Mouse (Mus musculus) layer of hippocampus, adult 18-20 months (tissue): Measurements from ENCODE around the gene Prss12. TPM values are rescaled to one million over a fixed set of nuclear protein-coding genes. Genes with fewer than 3 reads are reported as not detected.

Experiments
- DNase-seq, 2 experiments: peaks; one replicate each; pipeline ENCODE4 v3.0.0; 2022; ENCODE audit warnings: low spot score in 2 of 2
- total RNA-seq, 2 experiments: library from RNA; stranded (reverse); gene quantifications; 2 replicates each; pipeline ENCODE4 v1.2.3; 2021

The Prss12 gene
- total RNA-seq, 2 experiments from 2014 or later = 11.5 to 14.1 TPM

GRCm38 (mm10) chr3:123526313-123527067 is 79.8 kb downstream of the Prss12 start:
- no peak for DNase-seq

- DNase-seq = no peak
These were observed 81.2 kb downstream of the Prss12 start for GRCm38 (mm10) chr3:123527806-123528507.

DNA sequence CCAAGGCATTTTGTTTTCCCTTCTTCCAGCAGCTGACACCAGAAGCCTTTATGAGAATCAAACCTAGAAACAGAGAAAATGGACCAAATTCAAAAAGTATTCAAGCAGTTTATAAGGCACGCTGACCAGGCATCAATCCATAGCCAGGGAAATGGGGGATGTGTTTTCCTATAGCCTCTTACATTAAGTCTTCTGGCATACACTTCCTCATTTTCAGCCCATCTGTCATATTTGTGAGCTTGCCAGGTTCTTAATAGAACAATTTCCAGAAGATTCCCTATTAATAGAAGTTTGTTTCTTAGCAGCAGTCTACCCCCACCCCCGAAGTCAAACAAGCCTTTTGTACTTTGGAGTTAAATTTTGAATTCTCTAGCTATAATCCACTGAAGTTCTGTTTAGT is 84.4 kb downstream of the Prss12 start:
- DNase-seq = no peak

- DNase-seq = no peak
These were observed 90.6 kb downstream of the Prss12 start for GRCm38 (mm10) chr3:123537279-123537678.

DNA sequence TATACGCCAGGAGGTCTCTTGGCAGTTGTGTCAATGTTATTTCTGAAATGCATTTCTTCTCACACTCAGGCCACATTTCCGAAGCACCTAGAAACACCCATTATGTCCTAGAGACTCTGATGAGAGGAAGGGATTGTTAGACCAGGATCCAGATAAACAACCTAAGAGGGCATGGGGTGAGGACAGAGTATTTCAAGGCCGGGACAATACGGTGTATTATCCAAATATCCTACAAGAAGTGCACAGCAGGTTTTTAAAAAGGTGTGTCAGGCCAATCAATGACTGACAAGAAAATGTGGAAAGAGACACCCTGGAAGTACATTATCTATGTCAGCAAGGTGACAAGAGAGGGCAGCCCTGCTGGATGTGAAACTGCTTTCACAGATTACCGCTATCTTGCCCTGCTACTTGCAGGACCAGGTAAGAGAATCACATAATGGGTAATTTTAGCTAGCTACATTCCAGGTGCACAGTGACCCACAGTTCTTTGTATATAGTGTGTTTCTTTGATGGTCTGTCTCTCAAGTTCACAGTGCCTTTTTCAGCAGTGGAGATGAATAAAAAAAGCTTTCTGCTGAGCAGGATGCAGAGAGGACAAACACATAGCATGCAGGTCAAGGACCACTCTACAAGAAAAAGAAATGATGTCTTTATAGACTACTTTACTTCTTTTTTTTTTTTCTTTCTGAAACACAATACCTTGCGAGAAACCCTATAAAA is 97.0 kb downstream of the Prss12 start:
- DNase-seq = no peak

- no peak for DNase-seq
These were observed 103.8 kb downstream of the Prss12 start for GRCm38 (mm10) chr3:123550487-123550886.

DNA sequence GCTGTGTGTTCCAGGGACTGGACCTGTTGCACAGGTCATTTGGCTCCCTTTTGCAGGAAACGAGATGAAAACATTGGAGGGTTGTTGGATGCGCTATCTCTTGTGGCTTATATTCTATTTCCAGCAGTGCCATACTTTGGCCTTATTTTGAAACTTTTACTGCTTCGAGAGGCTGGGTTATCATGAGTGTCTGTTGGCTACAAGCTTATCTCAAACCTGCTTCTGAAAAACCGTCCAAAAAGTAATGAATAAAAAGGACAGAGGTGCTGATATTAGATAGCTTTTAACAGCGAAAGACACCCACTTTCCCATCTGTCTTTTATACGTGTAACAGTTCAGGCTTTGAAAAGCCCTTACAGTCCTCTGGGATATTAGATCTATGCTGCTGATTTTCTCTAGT is 107.2 kb downstream of the Prss12 start:
- DNase-seq = no peak

DNA sequence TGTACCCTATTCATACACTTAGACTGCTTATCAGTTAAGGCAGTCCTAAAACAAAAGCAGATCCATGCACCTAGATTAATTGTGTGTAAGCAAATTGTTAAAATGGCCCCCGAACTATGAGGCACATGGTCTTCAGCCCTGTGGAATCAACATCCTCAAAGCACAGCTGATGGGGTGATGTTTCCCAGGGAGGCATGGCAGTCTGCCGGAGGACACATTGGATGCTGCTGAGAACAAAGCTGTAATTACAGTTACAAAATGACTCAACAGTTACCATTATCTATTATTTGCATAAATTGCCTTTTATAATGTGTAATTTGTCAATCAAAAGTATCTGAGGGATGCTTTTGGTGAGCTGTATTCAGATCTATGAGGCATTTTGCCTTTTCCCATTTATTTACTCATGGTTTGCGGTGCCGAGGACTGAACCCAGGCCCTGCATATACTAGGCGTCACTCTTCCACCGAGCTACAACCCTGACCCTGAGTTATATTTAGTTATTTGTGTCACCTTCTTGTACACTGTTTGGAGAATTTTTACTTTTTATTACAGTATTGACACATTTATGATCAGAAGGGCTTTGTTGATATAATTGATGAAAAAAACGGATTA is 108.6 kb downstream of the Prss12 start:
- DNase-seq = peak in 1 of 2 experiments; percentile 44

Other genes starting within 250 kb of the Prss12 start
- gene Synpo2, start 210.8 kb upstream of the Prss12 start, total RNA-seq = 1 to 10 TPM; 4.4 TPM
- gene Sec24d, start 179.5 kb upstream of the Prss12 start, total RNA-seq = 10 to 100 TPM; 22.0 to 24.2 TPM
- gene Mettl14, start 60.8 kb upstream of the Prss12 start, total RNA-seq = 10 to 100 TPM; 13.9 to 15.6 TPM
- gene Ndst3, start 243.9 kb downstream of the Prss12 start, total RNA-seq = 10 to 100 TPM; 23.6 to 24.2 TPM